Mouse (Mus musculus) thymus, postnatal 36 days (tissue): ENCODE measurements at regions not wholly inside any gene's neighbourhood (a gene's known extent, or its start where the extent isn't known, plus 50 kb on each side); places are given as distances from the start of the nearest gene placed in this dataset.

Experiments used
- DNase-seq, 2 experiments: peaks; one replicate each; pipeline ENCODE4 v3.0.0; 2022; ENCODE audit warnings: mixed read lengths in 2 of 2

DNA sequence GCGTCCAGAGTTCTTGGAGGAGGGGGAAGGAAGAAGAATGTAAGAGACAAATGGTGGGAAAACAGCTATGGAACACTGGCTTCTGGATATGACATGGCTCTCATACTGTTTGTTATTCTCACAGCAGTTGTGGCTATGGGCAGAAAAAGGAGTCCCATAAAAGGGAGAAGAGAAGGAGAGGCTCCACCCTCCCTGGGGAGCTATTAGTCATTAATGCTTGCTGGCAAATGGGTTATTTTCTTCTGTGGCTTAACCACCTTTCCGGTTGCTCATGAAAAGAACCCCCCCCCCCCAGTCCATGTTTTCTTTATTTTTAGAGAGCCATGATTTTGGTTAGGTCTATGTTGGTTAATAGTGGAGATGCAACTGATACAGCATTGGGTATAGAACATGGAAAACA, 253.9 kb upstream of the Noct start:
- no peak for DNase-seq

- DNase-seq = no peak
Observed at GRCm38 (mm10) chr3:50973081-50973480, 251.2 kb upstream of the Noct start.

- no peak for DNase-seq
Observed at GRCm38 (mm10) chr3:50976141-50976780, 248.0 kb upstream of the Noct start.

- DNase-seq = no peak
Observed at GRCm38 (mm10) chr3:50976818-50977217, 247.4 kb upstream of the Noct start.

DNA sequence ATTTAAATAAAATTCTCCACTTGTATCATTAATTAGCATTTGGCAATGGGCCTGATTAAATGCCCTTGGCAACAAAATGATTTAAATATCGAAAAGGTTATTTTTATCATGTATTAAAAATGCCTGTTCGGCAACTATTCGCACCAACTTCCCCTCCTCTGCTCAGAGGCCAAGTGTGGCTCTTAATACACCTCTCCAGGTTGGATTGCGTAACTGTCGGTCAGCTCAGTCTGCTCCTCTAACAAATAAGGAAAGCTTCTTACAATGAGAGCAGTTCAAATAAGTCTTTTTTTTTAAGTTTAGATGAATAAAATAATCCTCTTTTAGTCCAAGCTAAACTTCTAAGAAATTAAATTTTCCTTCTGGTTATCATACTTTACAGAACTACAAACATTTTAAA, 245.6 kb upstream of the Noct start:
- no peak for DNase-seq

DNA sequence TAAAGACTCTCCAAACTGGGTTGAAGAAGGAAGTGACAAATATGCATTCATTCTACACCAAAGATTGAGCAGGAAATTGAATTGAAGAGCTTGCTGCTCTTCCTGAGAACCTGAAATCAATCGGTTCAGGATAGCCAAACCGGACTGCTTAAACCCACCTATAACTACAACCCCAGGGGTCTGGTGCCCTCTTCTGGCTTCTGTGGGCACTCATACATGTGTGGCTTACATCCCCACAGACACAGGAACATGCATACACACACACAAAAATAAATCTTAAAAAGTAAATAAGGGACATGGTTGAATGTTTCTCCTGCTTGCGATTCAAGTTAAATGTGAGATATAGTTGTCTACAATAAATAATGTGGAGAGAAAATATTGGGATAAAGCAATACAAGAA, 244.7 kb upstream of the Noct start:
- no peak for DNase-seq

DNA sequence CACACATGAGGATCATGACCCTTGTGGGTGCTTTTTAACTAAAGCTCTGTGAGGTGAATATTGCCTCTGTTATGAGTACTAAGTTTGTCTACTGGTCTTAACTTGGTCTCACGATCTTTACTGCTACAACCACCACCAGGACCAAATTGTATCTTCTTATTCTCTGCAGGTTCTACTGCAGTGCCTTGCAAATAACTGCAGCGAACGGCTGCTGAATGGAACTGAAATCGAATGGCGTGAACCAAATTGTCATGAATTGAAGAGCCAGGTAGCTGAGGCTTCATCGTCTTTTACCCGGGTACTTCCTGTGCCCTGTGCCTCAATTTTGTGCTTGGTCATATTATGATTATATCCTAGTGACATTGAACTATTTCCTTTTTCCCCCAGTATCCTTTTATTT, 242.5 kb upstream of the Noct start:
- no peak for DNase-seq

DNA sequence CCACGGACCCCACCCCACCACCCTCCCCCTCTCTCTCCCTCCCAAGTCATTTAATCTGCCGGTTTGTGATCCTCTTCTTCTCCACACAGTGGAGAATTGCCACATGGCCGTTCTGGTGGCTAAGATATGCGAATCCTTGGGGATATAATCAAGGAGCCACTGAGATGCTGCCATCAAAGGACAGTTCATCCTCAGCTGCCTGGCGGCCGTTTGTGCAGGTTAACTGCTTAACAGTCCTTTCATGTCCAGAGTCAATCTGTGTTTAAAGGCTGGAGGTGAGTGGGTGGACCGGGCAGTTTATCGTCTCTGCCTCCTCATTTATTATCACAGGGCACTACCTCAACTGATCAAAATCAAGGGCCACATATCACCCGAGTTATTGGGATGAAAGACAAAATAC, 241.6 kb upstream of the Noct start:
- no peak for DNase-seq

DNA sequence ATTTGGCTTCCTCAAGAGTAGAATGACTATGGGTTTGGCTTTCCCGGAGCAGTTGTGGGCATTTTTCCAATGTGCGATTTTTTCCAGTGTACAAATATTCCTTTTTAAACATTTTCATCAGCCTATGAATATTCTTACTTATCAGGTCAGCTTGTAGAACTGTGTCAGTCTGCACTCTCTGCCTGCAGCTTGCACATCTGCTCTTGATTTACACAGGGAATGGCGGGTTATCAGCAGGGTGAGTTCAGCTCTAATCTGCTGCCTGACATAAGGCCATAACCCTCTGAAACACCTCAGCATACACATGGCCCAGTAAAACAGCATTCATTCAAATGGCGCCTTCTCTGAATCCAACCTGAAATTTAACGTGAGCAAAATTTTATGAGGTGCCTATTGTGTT, 241.1 kb upstream of the Noct start:
- DNase-seq = no peak

- no peak for DNase-seq
Observed at GRCm38 (mm10) chr3:50983962-50984765, 240.1 kb upstream of the Noct start.

DNA sequence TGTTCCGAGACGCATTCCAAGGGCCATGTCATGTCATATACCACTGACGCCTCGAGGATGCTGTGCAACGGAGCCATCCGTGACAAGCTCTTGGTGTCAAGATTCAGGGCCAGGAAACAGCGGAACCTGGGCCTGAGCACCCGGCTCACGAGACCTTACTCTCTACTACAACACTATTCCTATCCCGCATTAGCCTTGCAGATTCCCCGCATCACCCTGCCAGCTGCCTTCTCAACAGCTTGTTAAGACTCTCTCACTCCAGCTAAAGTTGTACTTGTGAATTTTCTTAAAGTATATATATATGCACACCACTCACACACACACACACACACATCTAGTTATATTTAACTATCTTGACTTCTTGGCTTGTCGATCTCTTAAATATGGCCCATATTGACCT, 236.4 kb upstream of the Noct start:
- DNase-seq = no peak

- DNase-seq = no peak
Observed at GRCm38 (mm10) chr3:50990810-50991209, 233.4 kb upstream of the Noct start.

- DNase-seq = no peak
Observed at GRCm38 (mm10) chr3:50992581-50993313, 231.5 kb upstream of the Noct start.

GRCm38 (mm10) chr3:50999745-51000144, 224.5 kb upstream of the Noct start:
- no peak for DNase-seq

DNA sequence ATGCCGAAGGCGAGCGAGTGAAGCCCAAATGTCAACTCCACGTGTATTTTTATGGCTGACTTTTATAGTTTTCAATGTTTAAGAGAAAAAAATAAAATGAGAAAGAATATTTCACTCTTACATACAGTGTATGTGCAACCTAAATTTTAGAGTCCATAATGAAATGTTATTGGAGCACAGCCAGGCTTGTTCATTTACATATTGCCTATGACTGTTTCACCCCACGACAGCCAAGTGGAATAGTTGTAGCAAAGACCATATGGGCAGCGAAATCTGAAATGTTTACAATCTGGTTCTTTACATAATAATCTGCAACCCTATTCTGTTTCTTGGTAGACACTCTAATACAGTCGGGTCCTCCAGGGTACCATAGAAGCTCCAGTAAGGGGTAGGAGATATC, 223.3 kb upstream of the Noct start:
- no peak for DNase-seq

DNA sequence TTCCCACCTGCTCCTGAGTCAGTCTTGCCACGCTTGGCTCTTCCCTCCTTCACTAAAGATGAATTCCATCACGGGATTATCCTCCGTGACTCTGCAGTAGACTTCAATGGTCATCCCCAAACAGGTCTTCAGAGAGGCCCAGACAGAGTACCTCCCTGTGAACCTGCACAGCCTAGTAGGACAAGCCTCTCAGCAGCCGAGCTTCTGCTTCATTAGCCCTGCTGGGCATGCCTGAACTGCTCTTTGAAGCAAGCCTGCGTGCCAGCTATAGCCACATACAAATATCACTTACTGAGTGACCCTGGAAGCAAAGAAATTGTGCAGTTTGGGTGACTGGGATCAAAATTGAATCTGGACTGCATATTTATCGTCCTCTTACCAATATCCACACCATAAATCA, 221.6 kb upstream of the Noct start:
- DNase-seq = no peak

GRCm38 (mm10) chr3:51003506-51004170, 220.6 kb upstream of the Noct start:
- DNase-seq = no peak

GRCm38 (mm10) chr3:51004216-51004615, 220.0 kb upstream of the Noct start:
- DNase-seq = no peak

DNA sequence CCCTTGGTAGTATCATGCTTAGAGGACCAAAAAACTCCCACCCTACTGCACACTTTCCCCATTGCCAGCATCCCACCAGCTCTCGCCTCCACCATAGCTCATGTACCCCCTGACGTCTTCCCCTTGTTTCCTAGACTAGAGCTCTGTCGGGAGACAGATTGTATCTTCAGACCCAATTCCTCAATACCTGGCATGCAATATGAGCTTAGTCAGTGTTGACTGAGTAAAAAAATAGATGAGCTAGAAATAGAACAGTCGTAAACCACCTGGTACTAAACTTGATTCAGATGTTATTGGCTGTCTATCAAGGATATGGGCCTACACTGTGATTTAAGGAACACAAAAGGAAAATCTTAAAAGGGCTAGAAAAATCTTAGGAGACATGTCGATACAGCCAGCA, 215.1 kb upstream of the Noct start:
- no peak for DNase-seq

- no peak for DNase-seq
Observed at GRCm38 (mm10) chr3:51019650-51020346, 204.4 kb upstream of the Noct start.

DNA sequence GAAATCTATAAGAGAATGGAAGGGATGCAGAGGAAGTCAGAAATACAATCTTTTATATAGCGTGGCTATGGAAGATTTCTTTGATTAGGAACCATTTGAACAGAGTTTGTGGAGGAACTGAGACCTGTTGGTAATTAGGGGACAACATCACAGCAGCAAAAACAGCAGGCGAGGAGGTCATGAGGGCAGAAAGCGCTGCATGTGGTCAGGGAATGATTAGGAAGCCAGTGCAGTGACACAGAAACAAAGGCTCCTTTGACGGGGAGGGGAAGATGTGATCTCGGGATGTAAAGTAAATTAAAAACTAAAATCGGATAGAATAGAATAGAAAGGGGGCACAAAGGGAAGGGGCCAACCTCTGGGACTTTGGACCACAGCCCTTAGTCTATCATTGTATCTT, 199.6 kb upstream of the Noct start:
- no peak for DNase-seq

GRCm38 (mm10) chr3:51031821-51032220, 192.4 kb upstream of the Noct start:
- DNase-seq = no peak

GRCm38 (mm10) chr3:51033292-51033691, 191.0 kb upstream of the Noct start:
- no peak for DNase-seq
